Mouse (Mus musculus): ENCODE results near the gene Zdhhc17. TPM values are rescaled to one million over a fixed set of nuclear protein-coding genes. Genes with fewer than 3 reads are reported as not detected.

The Zdhhc17 gene
- total RNA-seq, 2 experiments from 2014 or later, result 24.8 to 27.7 TPM

Other genes with a start within 250 kb of the Zdhhc17 start
- 10 to 100 TPM; 54.6 to 60.7 TPM for gene Csrp2, start 90.4 kb downstream of the Zdhhc17 start, total RNA-seq (2021)
- gene Osbpl8, start 154.6 kb upstream of the Zdhhc17 start, total RNA-seq (2021), result 10 to 100 TPM; 68.3 to 69.5 TPM

Measured in heart, postnatal 25 days (tissue).